Mouse (Mus musculus): ENCODE results near the gene Zcchc10.
"Not testable (repeated sequence)": the region's sequence is repeated elsewhere in the genome, so short reads cannot be mapped to it uniquely, and the experiment has no call there.

The Zcchc10 gene

GRCm38 (mm10) chr11:53324512-53324968 lies at the start of gene Zcchc10:
Zcchc10 (plus strand) TSS chr11:53324679.
- DNase-seq = peak; percentile 93 to 95

GRCm38 (mm10) chr11:53275358-53275757 lies 49.1 kb upstream of the Zcchc10 start:
- no peak for DNase-seq

- no peak for DNase-seq
Observed at GRCm38 (mm10) chr11:53278411-53278810, 46.1 kb upstream of the Zcchc10 start.

GRCm38 (mm10) chr11:53285885-53286284 lies 38.6 kb upstream of the Zcchc10 start:
- DNase-seq = no peak

- not testable (repeated sequence) for DNase-seq
Observed at GRCm38 (mm10) chr11:53290187-53290586, 34.3 kb upstream of the Zcchc10 start.

- no peak for DNase-seq
Observed at GRCm38 (mm10) chr11:53290871-53291270, 33.6 kb upstream of the Zcchc10 start.

GRCm38 (mm10) chr11:53294441-53294840 lies 30.0 kb upstream of the Zcchc10 start:
- DNase-seq = no peak

GRCm38 (mm10) chr11:53296880-53297279 lies 27.6 kb upstream of the Zcchc10 start:
- no peak for DNase-seq

- DNase-seq = no peak
Observed at GRCm38 (mm10) chr11:53297947-53298860, 26.3 kb upstream of the Zcchc10 start.

GRCm38 (mm10) chr11:53299551-53300329 lies 24.7 kb upstream of the Zcchc10 start:
- DNase-seq = peak; percentile 75 to 76

- peak; percentile 95 to 96 for DNase-seq
Observed at GRCm38 (mm10) chr11:53300330-53301166, 23.9 kb upstream of the Zcchc10 start, which contains the start of gene Hspa4. Hspa4 (minus strand) TSS chr11:53300457.

GRCm38 (mm10) chr11:53301167-53301515 lies 23.3 kb upstream of the Zcchc10 start:
- no peak for DNase-seq

GRCm38 (mm10) chr11:53304044-53304840 lies 20.2 kb upstream of the Zcchc10 start:
- DNase-seq = no peak

GRCm38 (mm10) chr11:53306965-53307364 lies 17.5 kb upstream of the Zcchc10 start:
- DNase-seq = no peak

GRCm38 (mm10) chr11:53307558-53308065 lies 16.9 kb upstream of the Zcchc10 start:
- peak; percentile 36 to 38 for DNase-seq

GRCm38 (mm10) chr11:53308251-53308864 lies 16.1 kb upstream of the Zcchc10 start:
- DNase-seq = no peak

- peak; percentile 14 to 20 for DNase-seq
Observed at GRCm38 (mm10) chr11:53308884-53309310, 15.6 kb upstream of the Zcchc10 start.

GRCm38 (mm10) chr11:53311385-53311784 lies 13.1 kb upstream of the Zcchc10 start:
- DNase-seq = no peak

GRCm38 (mm10) chr11:53312823-53313222 lies 11.7 kb upstream of the Zcchc10 start:
- not testable (repeated sequence) for DNase-seq

- no peak for DNase-seq
Observed at GRCm38 (mm10) chr11:53314770-53315173, 9.7 kb upstream of the Zcchc10 start.

- DNase-seq = no peak
Observed at GRCm38 (mm10) chr11:53316996-53317395, 7.5 kb upstream of the Zcchc10 start.

Data from B cell, adult 2 months (primary cell).